Mouse (Mus musculus) MEL (cell line): ENCODE results near the gene Hectd4. TPM values are rescaled to one million over a fixed set of nuclear protein-coding genes. Genes with fewer than 3 reads are reported as not detected.

Source experiments
- DNase-seq: peaks from one replicate; pipeline ENCODE4 v3.0.0; 2011; ENCODE audit warnings: low read depth, low spot score
- H3K27ac ChIP-seq: 2 replicates; pipeline ENCODE4 v1.5.1; 2012; ENCODE audit warnings: low read depth, mild to moderate bottlenecking, control low read depth, low read length, moderate library complexity; ENCODE audit not compliant: control insufficient read depth
- H3K27me3 ChIP-seq, 2 experiments: fragments of 150-350 bp in 1 of 2; sonication (generic) in 1 of 2; 2 replicates each; pipeline ENCODE4 v1.6.1; 2012; ENCODE audit warnings: low read length in 2 of 2, mild to moderate bottlenecking in 2 of 2, improper control_type of control experiment in 1 of 2, moderate library complexity in 1 of 2; ENCODE audit not compliant: insufficient read depth in 2 of 2, control insufficient read depth in 1 of 2
- H3K36me3 ChIP-seq, 2 experiments: 2 replicates each; pipeline ENCODE4 v1.6.1; 2012 to 2014; ENCODE audit warnings: low read length in 2 of 2, improper control_type of control experiment in 1 of 2, inconsistent platforms in 1 of 2, mild to moderate bottlenecking in 1 of 2; ENCODE audit not compliant: insufficient read depth in 2 of 2, control insufficient read depth in 1 of 2
- H3K4me1 ChIP-seq, 2 experiments: fragments of 150-350 bp in 1 of 2; sonication (generic) in 1 of 2; 2 replicates each; pipeline ENCODE4 v1.6.1; 2012; ENCODE audit warnings: low read length in 2 of 2, improper control_type of control experiment in 1 of 2, mild to moderate bottlenecking in 1 of 2; ENCODE audit not compliant: insufficient read depth in 2 of 2, control insufficient read depth in 1 of 2
- H3K4me3 ChIP-seq, 2 experiments: fragments of 150-350 bp in 1 of 2; sonication (generic) in 1 of 2; 2 replicates each; pipeline ENCODE4 v1.5.1; 2012; ENCODE audit warnings: low read depth in 2 of 2, low read length in 2 of 2, mild to moderate bottlenecking in 2 of 2, moderate library complexity in 2 of 2, control low read depth in 1 of 2, improper control_type of control experiment in 1 of 2; ENCODE audit not compliant: control insufficient read depth in 1 of 2, insufficient read depth in 1 of 2
- H3K79me2 ChIP-seq: 2 replicates; pipeline ENCODE4 v1.6.1; 2012; ENCODE audit warnings: mild to moderate bottlenecking, low read length, moderate library complexity; ENCODE audit not compliant: control insufficient read depth, poor library complexity, insufficient read depth
- H3K9ac ChIP-seq: 2 replicates; pipeline ENCODE4 v1.6.1; 2012; ENCODE audit warnings: low read depth, mild to moderate bottlenecking, control low read depth, low read length, moderate library complexity; ENCODE audit not compliant: control insufficient read depth, poor library complexity, severe bottlenecking
- H3K9me3 ChIP-seq: fragments of 150-350 bp; sonication (generic); replicated peaks from 2 replicates; pipeline ENCODE4 v1.6.1; 2012; ENCODE audit warnings: mild to moderate bottlenecking, low read length, improper control_type of control experiment, moderate library complexity; ENCODE audit not compliant: insufficient read depth
- BHLHE40 ChIP-seq: IDR thresholded peaks from 2 replicates; pipeline ENCODE4 v1.6.1; 2012; ENCODE audit warnings: low read depth, mild to moderate bottlenecking, inconsistent platforms, low read length, improper control_type of control experiment, borderline replicate concordance
- CTCF ChIP-seq, 3 experiments: IDR thresholded peaks in 2 of 3; conservative IDR thresholded peaks in 1 of 3; 2 replicates each; pipeline ENCODE4 v1.5.1; 2011 to 2012; ENCODE audit warnings: low read length in 3 of 3, low read depth in 2 of 3, mild to moderate bottlenecking in 2 of 3, improper control_type of control experiment in 1 of 3, inconsistent platforms in 1 of 3, mixed read lengths in 1 of 3, moderate library complexity in 1 of 3; ENCODE audit not compliant: control insufficient read depth in 1 of 3, insufficient read depth in 1 of 3, poor library complexity in 1 of 3, severe bottlenecking in 1 of 3
- E2F4 ChIP-seq: IDR thresholded peaks from 2 replicates; pipeline ENCODE4 v1.6.1; 2011; ENCODE audit warnings: low read depth, low read length, improper control_type of control experiment, borderline replicate concordance
- ELF1 ChIP-seq: IDR thresholded peaks from 2 replicates; pipeline ENCODE4 v1.6.1; 2014; ENCODE audit warnings: low read depth, mild to moderate bottlenecking, inconsistent platforms, low read length, improper control_type of control experiment, moderate library complexity
- EP300 ChIP-seq, 2 experiments: IDR thresholded peaks; 2 replicates each; pipeline ENCODE4 v1.6.1; 2011; ENCODE audit warnings: improper control_type of control experiment in 2 of 2, low read length in 2 of 2, low read depth in 1 of 2, mild to moderate bottlenecking in 1 of 2
- ETS1 ChIP-seq: IDR thresholded peaks from 2 replicates; pipeline ENCODE4 v1.6.1; 2012; ENCODE audit warnings: low read depth, mild to moderate bottlenecking, inconsistent platforms, low read length, improper control_type of control experiment, moderate library complexity
- JUND ChIP-seq: IDR thresholded peaks from 2 replicates; pipeline ENCODE4 v1.6.1; 2011; ENCODE audit warnings: low read depth, mild to moderate bottlenecking, improper control_type of control experiment, low read length
- KAT2A ChIP-seq: conservative IDR thresholded peaks from 2 replicates; pipeline ENCODE4 v1.6.1; 2012; ENCODE audit warnings: low read depth, low read length, improper control_type of control experiment, inconsistent platforms
- MAX ChIP-seq: IDR thresholded peaks from 2 replicates; pipeline ENCODE4 v1.6.1; 2011; ENCODE audit warnings: low read length, improper control_type of control experiment
- MEF2A ChIP-seq: IDR thresholded peaks from 2 replicates; pipeline ENCODE4 v1.6.1; 2014; ENCODE audit warnings: low read depth, mild to moderate bottlenecking, inconsistent platforms, low read length, improper control_type of control experiment; ENCODE audit not compliant: poor library complexity, insufficient replicate concordance, severe bottlenecking; ENCODE audit errors: extremely low read depth
- MXI1 ChIP-seq: IDR thresholded peaks from 2 replicates; pipeline ENCODE4 v1.6.1; 2011; ENCODE audit warnings: mild to moderate bottlenecking, low read depth, low read length, improper control_type of control experiment
- NELFE ChIP-seq: IDR thresholded peaks from 2 replicates; pipeline ENCODE4 v1.6.1; 2011; ENCODE audit warnings: low read depth, low read length, improper control_type of control experiment
- NRF1 ChIP-seq: IDR thresholded peaks from 2 replicates; pipeline ENCODE4 v1.6.1; 2014; ENCODE audit warnings: low read depth, mild to moderate bottlenecking, inconsistent platforms, low read length, improper control_type of control experiment, moderate library complexity; ENCODE audit not compliant: poor library complexity, insufficient read depth, severe bottlenecking
- POLR2A ChIP-seq, 2 experiments: IDR thresholded peaks; 2 replicates each; pipeline ENCODE4 v1.6.1; 2011 to 2012; ENCODE audit warnings: low read length in 2 of 2, mild to moderate bottlenecking in 2 of 2, control low read depth in 1 of 2, improper control_type of control experiment in 1 of 2, low read depth in 1 of 2, moderate library complexity in 1 of 2; ENCODE audit not compliant: control insufficient read depth in 1 of 2, insufficient read depth in 1 of 2, poor library complexity in 1 of 2
- POLR2AphosphoS2 ChIP-seq: IDR thresholded peaks from 2 replicates; pipeline ENCODE4 v1.6.1; 2011; ENCODE audit warnings: low read length, improper control_type of control experiment
- POLR2AphosphoS5 ChIP-seq: IDR thresholded peaks from 2 replicates; pipeline ENCODE4 v1.6.1; 2012; ENCODE audit warnings: low read depth, borderline replicate concordance, mild to moderate bottlenecking, inconsistent platforms, low read length, moderate library complexity, mixed read lengths
- RCOR1 ChIP-seq: IDR thresholded peaks from 2 replicates; pipeline ENCODE4 v1.6.1; 2012; ENCODE audit warnings: low read depth, mild to moderate bottlenecking, inconsistent platforms, low read length, improper control_type of control experiment
- SMC3 ChIP-seq: IDR thresholded peaks from 2 replicates; pipeline ENCODE4 v1.6.1; 2011; ENCODE audit warnings: low read depth, low read length, improper control_type of control experiment
- TAL1 ChIP-seq: IDR thresholded peaks from 2 replicates; pipeline ENCODE4 v1.6.1; 2012; ENCODE audit warnings: mild to moderate bottlenecking, inconsistent platforms, low read length, moderate library complexity, mixed read lengths
- TBP ChIP-seq: IDR thresholded peaks from 2 replicates; pipeline ENCODE4 v1.8.0; 2011; ENCODE audit warnings: low read depth, low read length, improper control_type of control experiment
- USF2 ChIP-seq, 2 experiments: IDR thresholded peaks; 2 replicates each; pipeline ENCODE4 v1.6.1; 2011 to 2012; ENCODE audit warnings: improper control_type of control experiment in 2 of 2, low read length in 2 of 2, borderline replicate concordance in 1 of 2, inconsistent platforms in 1 of 2, low read depth in 1 of 2, mild to moderate bottlenecking in 1 of 2; ENCODE audit not compliant: insufficient read depth in 1 of 2
- ZC3H11A ChIP-seq: IDR thresholded peaks from 2 replicates; pipeline ENCODE4 v1.6.1; 2012; ENCODE audit warnings: low read depth, mild to moderate bottlenecking, inconsistent platforms, low read length, improper control_type of control experiment
- polyA plus RNA-seq, 2 experiments: library from polyadenylated mRNA; stranded (reverse) in 1 of 2; unstranded in 1 of 2; fragments of >175 nt in 1 of 2; fragments of >200 nt in 1 of 2; gene quantifications; 2 replicates each; pipeline versions ENCODE4 v1.2.1 to v1.2.4; 2012; ENCODE audit warnings: low replicate concordance in 2 of 2, low read depth in 1 of 2; ENCODE audit not compliant: insufficient read length in 2 of 2, insufficient read depth in 1 of 2, missing spikeins in 1 of 2
- total RNA-seq: library from RNA; depleted of rRNA; stranded (reverse); fragments of 300-350 nt; gene quantifications from 2 replicates; pipeline ENCODE4 v1.2.3, GENCODE M21; 2012

Gene Hectd4
- total and polyA plus RNA-seq, 3 experiments, result 7.0 to 10.8 TPM; not detected in 1

GRCm38 (mm10) chr5:121339507-121340230 lies 119.7 kb downstream of the Hectd4 start:
- no peak overlapping the region for H3K9ac ChIP-seq
- H3K4me3 ChIP-seq, result no peak overlapping the region
- TF ChIP-seq NRF1, result no peak
- TF ChIP-seq, all 39 proteins: peak for 0
- H3K79me2 ChIP-seq, result no peaks in the 10 kb centered on the region
- peaks cover 0 to 3% of the 10 kb centered on the region in 2 experiments; a peak in 1 of 4 replicates for H3K36me3 ChIP-seq
- no peaks in the 10 kb centered on the region for H3K9me3 ChIP-seq
- H3K27ac ChIP-seq, result no peak overlapping the region
- no peaks in the 10 kb centered on the region for H3K4me1 ChIP-seq
- no peaks in the 10 kb centered on the region for H3K27me3 ChIP-seq
- DNase-seq, result no peak

- H3K36me3 ChIP-seq, result peaks cover 0 to 3% of the 10 kb centered on the region in 2 experiments; a peak in 1 of 4 replicates
- peak; percentile 31 for DNase-seq
- H3K79me2 ChIP-seq, result no peaks in the 10 kb centered on the region
Observed at GRCm38 (mm10) chr5:121340965-121341473, 121.0 kb downstream of the Hectd4 start.

GRCm38 (mm10) chr5:121342490-121342889 lies 122.5 kb downstream of the Hectd4 start:
- Histone ChIP-seq H3K9ac (no peak overlapping the region), H3K9me3 (no peaks in the 10 kb centered on the region), H3K79me2 (no peaks in the 10 kb centered on the region), H3K36me3 (peaks cover 0 to 2% of the 10 kb centered on the region in 2 experiments; a peak in 1 of 4 replicates), H3K27me3 (no peaks in the 10 kb centered on the region), H3K27ac (no peak overlapping the region), H3K4me3 (no peak overlapping the region), H3K4me1 (no peaks in the 10 kb centered on the region)
- DNase-seq, result no peak
- TF ChIP-seq JUND, result no peak
- no peak for TF ChIP-seq NELFE
- no peak for TF ChIP-seq TBP
- TF ChIP-seq CTCF (IDR thresholded peaks at IDR 0.05 in 2 of 3, conservative IDR thresholded peaks at IDR 0.05 in 1 of 3; ENCODE audit: control insufficient read depth in 1 of 3, insufficient read depth in 1 of 3, low read depth in 2 of 3, low read length in 3 of 3, poor library complexity in 1 of 3, severe bottlenecking in 1 of 3), result no peak
- no peak for TF ChIP-seq MEF2A

More at GRCm38 (mm10) chr5:121340965-121341473, 121.0 kb downstream of the Hectd4 start:
- TF ChIP-seq MXI1 (no peak), BHLHE40 (no peak), MAX (no peak), CTCF (IDR thresholded peaks at IDR 0.05 in 2 of 3, conservative IDR thresholded peaks at IDR 0.05 in 1 of 3; ENCODE audit: control insufficient read depth in 1 of 3, insufficient read depth in 1 of 3, low read depth in 2 of 3, low read length in 3 of 3, poor library complexity in 1 of 3, severe bottlenecking in 1 of 3) (no peak), KAT2A (no peak), POLR2AphosphoS5 (no peak), ETS1 (no peak), EP300 (IDR thresholded peaks at IDR 0.05; ENCODE audit: low read depth in 1 of 2, low read length in 2 of 2) (no peak), RCOR1 (no peak), E2F4 (no peak), USF2 (IDR thresholded peaks at IDR 0.05; ENCODE audit: borderline replicate concordance in 1 of 2, insufficient read depth in 1 of 2, low read depth in 1 of 2, low read length in 2 of 2) (no peak), POLR2A (IDR thresholded peaks at IDR 0.05; ENCODE audit: control insufficient read depth in 1 of 2, insufficient read depth in 1 of 2, low read depth in 1 of 2, low read length in 2 of 2, poor library complexity in 1 of 2) (no peak), ELF1 (no peak), SMC3 (no peak), TAL1 (no peak), ZC3H11A (no peak), POLR2AphosphoS2 (no peak)
- no peak overlapping the region for H3K27ac ChIP-seq
- no peak overlapping the region for H3K9ac ChIP-seq
- no peak overlapping the region for H3K4me3 ChIP-seq
- no peaks in the 10 kb centered on the region for H3K4me1 ChIP-seq
- H3K9me3 ChIP-seq, result no peaks in the 10 kb centered on the region
- H3K27me3 ChIP-seq, result no peaks in the 10 kb centered on the region
